Mouse (Mus musculus) gastrocnemius, postnatal 14 days (tissue): Measurements from ENCODE around the gene Dync2li1. TPM values are rescaled to one million over a fixed set of nuclear protein-coding genes. Genes with fewer than 3 reads are reported as not detected.

Source experiments
- DNase-seq: peaks from one replicate; pipeline ENCODE4 v3.0.0; 2021; ENCODE audit warnings: mixed read lengths
- intact Hi-C: fragments of 180-260 bp; cut with DNase I; formaldehyde crosslinking; loops from one replicate; pipeline ENCODE4 v1.15.1; 2025; ENCODE audit warnings: low total_unique reads
- total RNA-seq, 2 experiments: library from RNA; stranded (reverse); gene quantifications; 2 replicates each; pipeline ENCODE4 v1.2.3; 2021

Dync2li1 gene
- total RNA-seq, 2 experiments from 2014 or later: 3.1 to 3.5 TPM

DNA sequence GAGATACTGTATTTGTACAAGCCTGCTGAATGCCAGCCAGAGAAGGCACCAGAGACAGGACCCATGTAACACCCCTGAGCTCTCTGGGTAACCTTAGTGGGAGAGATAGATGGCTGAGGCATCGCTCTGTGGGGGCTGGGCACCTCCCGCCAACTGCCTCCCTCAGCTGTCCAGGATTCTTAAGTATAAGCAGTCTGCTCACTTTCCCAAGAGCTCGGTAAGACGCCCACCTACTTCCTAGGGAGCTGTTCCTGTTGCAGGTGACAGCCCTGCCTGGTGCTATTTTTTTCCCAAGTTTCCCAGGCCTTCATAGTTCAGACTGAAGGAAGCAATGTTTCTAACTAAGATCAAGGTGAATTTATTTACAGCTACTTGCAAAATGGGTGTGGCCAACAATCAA, 48.9 kb downstream of the Dync2li1 start:
- intact Hi-C loops: no loop called here
- no peak for DNase-seq

DNA sequence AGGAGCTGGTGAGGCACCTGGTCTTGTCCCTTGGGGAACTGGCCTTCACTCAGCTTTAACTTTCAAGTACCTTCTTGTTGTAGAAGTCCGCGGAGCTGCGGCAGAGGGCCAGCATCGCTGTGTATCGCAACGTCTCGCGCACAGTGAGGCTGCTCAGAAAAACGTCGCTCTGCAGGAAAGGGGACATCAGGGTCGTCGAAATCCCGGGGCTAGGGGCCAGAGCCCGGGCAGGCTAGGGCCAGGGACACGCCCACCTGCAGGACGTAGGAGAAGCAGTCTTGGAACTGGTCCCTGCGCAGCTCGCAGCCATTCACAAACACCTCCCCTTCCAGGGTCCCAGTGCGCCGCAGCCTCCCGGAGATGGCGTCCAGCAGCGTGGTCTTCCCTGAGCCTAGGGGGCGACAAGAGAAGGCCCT, 49.7 kb downstream of the Dync2li1 start, which contains the start of gene Abcg8:
TSS of gene Abcg8 (plus strand) at position 352 of the 416 bp plus-strand sequence.
- intact Hi-C loops: no loop called here
- DNase-seq: peak; percentile 27

DNA sequence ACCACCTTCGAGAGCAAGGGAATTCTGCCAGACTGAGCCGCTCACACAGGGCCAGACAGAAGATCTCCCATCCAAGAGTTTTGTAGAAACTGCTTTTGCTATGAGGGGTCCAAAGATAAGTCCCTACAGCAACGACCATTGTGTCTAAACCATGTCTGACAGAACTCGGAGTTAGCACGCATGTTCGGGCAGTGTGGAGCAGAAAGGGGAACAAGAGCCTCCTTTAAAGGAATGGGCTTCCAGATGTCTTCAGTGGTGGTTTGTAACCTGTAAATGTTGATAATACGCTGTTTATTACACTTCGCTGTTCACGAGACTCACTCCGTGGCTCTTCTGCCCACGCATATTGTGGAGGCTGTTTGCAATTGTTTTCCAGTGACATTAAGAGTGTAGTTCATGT, 51.3 kb downstream of the Dync2li1 start:
- intact Hi-C loops: no loop called here
- no peak for DNase-seq

DNA sequence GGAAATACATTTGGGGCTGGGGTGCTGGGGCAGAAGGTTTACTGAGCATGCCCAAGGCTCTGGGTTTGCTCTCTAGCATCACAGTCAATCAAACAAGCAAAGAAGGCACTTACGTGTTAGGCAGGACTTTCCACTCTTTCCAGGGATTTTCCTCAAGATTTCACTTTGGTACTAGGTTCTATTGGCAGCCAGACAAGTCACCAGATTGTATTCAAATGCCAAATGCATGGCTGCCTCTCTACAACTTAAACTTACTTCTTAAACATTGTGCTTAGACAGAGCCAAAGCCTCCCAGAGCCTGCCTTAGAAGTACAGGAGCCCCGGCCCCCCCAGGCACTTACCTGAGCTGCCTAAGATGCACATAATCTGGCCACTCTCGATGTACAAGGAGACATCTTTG, 55.4 kb downstream of the Dync2li1 start:
- no peak for DNase-seq
- intact Hi-C loops: no loop called here

- intact Hi-C loops: no loop called here
- no peak for DNase-seq
Observed at GRCm38 (mm10) chr17:84682734-84683717, 56.7 kb downstream of the Dync2li1 start, which contains the start of gene Abcg5. TSS of gene Abcg5 (minus strand) at chr17:84683011.

- DNase-seq: no peak
- intact Hi-C loops: no loop called here
Observed at GRCm38 (mm10) chr17:84684284-84684683, 58.0 kb downstream of the Dync2li1 start.

DNA sequence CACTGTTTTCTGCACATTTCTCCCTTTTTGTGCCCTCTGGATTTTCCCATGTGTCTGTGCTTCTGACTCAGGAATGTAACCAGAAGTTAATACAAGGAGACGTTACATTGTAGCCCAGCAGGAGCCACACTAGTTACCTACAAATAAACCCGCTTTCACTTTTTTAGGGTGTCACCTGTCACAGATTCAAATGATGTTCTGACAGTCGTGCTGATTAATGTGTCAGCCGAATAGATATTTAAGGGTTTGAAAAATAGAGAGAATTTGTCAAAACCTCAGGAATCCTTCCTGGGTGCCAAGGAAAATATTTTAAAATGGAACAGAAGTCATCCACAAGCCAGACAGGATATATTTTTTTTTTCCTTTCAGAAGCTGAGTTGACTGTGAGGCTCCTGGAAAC, 59.0 kb downstream of the Dync2li1 start:
- intact Hi-C loops: no loop called here
- no peak for DNase-seq

GRCm38 (mm10) chr17:84687994-84688393, 61.7 kb downstream of the Dync2li1 start:
- intact Hi-C loops: no loop called here
- no peak for DNase-seq

- no peak for DNase-seq
Observed at GRCm38 (mm10) chr17:84688834-84689233, 62.5 kb downstream of the Dync2li1 start.

GRCm38 (mm10) chr17:84689316-84689715, 63.0 kb downstream of the Dync2li1 start:
- no peak for DNase-seq
- intact Hi-C loops: no loop called here

More at GRCm38 (mm10) chr17:84688834-84689233, 62.5 kb downstream of the Dync2li1 start:
- intact Hi-C loops: no loop called here

GRCm38 (mm10) chr17:84690111-84690510, 63.8 kb downstream of the Dync2li1 start:
- peak; percentile 44 for DNase-seq
- intact Hi-C loops: no loop called here

- DNase-seq: no peak
- intact Hi-C loops: no loop called here
Observed at GRCm38 (mm10) chr17:84693741-84694140, 67.4 kb downstream of the Dync2li1 start.

GRCm38 (mm10) chr17:84696537-84696936, 70.2 kb downstream of the Dync2li1 start:
- DNase-seq: no peak
- intact Hi-C loops: no loop called here

DNA sequence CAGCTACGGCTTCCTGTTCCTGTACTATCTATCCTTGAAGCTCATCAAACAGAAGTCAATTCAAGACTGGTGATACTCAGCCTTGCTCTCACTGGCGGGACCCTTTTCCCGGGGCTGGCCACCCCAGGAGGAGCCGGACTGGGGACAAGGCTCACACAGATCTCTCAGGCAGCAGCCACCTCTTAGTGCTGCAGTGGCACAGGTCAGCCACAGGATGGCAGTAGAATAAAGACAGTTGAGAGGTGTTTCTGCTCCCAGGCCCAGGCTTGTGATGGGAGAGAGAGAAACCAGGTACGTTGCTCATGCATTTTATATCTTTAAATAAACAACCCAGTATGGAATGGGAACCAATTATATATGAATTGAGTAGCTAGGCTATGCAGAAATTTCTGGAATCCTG, 72.4 kb downstream of the Dync2li1 start:
- peak; percentile 32 for DNase-seq
- intact Hi-C loops: no loop called here

Other genes with a start within 250 kb of the Dync2li1 start
- gene Thada, start 160.3 kb upstream of the Dync2li1 start, total RNA-seq: 1 to 10 TPM; 5.1 to 5.5 TPM
- 1 to 10 TPM; 3.6 to 3.8 TPM for gene Plekhh2, start 114.6 kb upstream of the Dync2li1 start, total RNA-seq
- gene Abcg8, start 49.8 kb downstream of the Dync2li1 start, total RNA-seq: not detected
- gene Abcg5, start 56.5 kb downstream of the Dync2li1 start, total RNA-seq: not detected
- gene Lrpprc, start 164.3 kb downstream of the Dync2li1 start, total RNA-seq: 10 to 100 TPM; 59.7 to 65.7 TPM